Mouse (Mus musculus): ENCODE results near the gene Svopl. TPM values are rescaled to one million over a fixed set of nuclear protein-coding genes. Genes with fewer than 3 reads are reported as not detected.

The Svopl gene
- total and polyA plus RNA-seq, 2 experiments from 2014 or later = 0.59 to 4.2 TPM

- no peak for TF ChIP-seq CTCF (IDR thresholded peaks at IDR 0.05; ENCODE audit: low read depth)
- TF ChIP-seq EP300 (IDR thresholded peaks at IDR 0.05; ENCODE audit: low read depth) = no peak
- no peaks in the 10 kb centered on the region for H3K4me1 ChIP-seq (ENCODE audit: control insufficient read depth, insufficient read depth)
- H3K27me3 ChIP-seq (ENCODE audit: control insufficient read depth, insufficient read depth, low read length) = no peaks in the 10 kb centered on the region
- ATAC-seq (ENCODE audit: insufficient read depth, low read depth) = no peak
- no peak for DNase-seq (ENCODE audit: low spot score)
- no peak overlapping the region for H3K27ac ChIP-seq (ENCODE audit: low read depth)
- no peak overlapping the region for H3K4me3 ChIP-seq (ENCODE audit: low read depth, low read length)
- H3K9me3 ChIP-seq (replicated peaks; ENCODE audit: control insufficient read depth, low read length) = no peaks in the 10 kb centered on the region
- H3K4me2 ChIP-seq (ENCODE audit: low read depth, low read length) = no peak overlapping the region
- H3K36me3 ChIP-seq (replicated peaks; ENCODE audit: control insufficient read depth, insufficient read depth, low read length) = no peaks in the 10 kb centered on the region
- WGBS = 73% methylated on average over 15 of the region's 15 CpGs
- H3K9ac ChIP-seq (replicated peaks; ENCODE audit: low read depth, low read length) = no peak overlapping the region
These were observed 8.9 kb upstream of the Svopl start for GRCm38 (mm10) chr6:38055471-38056330.

GRCm38 (mm10) chr6:38049601-38050000, 2.8 kb upstream of the Svopl start:
- H3K4me2 ChIP-seq (ENCODE audit: low read depth, low read length) = no peak overlapping the region
- no peak for TF ChIP-seq EP300 (IDR thresholded peaks at IDR 0.05; ENCODE audit: low read depth)
- no peak for TF ChIP-seq CTCF (IDR thresholded peaks at IDR 0.05; ENCODE audit: low read depth)
- no peak overlapping the region for H3K9ac ChIP-seq (replicated peaks; ENCODE audit: low read depth, low read length)
- no peaks in the 10 kb centered on the region for H3K27me3 ChIP-seq (ENCODE audit: control insufficient read depth, insufficient read depth, low read length)
- H3K9me3 ChIP-seq (replicated peaks; ENCODE audit: control insufficient read depth, low read length) = no peaks in the 10 kb centered on the region
- no peaks in the 10 kb centered on the region for H3K4me1 ChIP-seq (ENCODE audit: control insufficient read depth, insufficient read depth)
- 93% methylated on average over 6 of the region's 6 CpGs for WGBS
- no peak for DNase-seq (ENCODE audit: low spot score)
- ATAC-seq (ENCODE audit: insufficient read depth, low read depth) = no peak
- H3K27ac ChIP-seq (ENCODE audit: low read depth) = no peak overlapping the region
- H3K36me3 ChIP-seq (replicated peaks; ENCODE audit: control insufficient read depth, insufficient read depth, low read length) = no peaks in the 10 kb centered on the region
- H3K4me3 ChIP-seq (ENCODE audit: low read depth, low read length) = no peak overlapping the region

DNA sequence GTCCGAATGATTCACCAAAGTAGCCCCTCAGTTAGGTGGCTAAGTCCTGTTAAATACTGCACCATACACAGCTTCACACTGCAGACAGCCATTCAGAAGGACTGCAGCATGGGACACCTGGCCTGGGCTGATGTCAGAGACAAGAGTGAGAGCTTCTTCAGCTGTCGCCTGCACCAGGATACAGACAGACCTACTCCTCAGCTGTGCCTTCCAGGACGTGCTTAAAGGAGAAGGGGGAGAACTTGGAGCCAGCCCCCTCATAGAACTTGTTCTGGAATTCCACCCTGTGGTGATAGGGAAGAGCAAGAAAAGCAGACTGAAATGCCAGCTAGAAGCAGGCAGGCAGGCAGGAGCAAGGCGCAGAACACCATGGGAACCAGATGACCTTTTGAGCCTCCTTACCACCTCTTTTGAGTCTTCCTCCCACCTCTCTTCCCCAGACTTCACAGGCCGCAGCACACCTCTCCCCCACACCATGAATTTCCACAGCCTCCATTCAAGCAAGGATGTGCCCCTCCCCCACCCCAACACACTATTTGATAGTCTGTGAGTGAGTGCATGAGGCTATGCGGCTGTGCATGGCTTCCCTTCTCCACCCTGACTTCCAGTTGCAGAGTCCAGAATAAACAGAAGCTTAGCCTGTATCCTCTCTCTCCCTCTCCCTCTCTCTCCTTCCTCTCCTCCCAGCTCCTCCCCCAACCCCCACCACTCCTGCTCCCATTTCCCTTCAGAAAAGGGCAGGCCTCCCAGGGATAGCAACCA, 2.2 kb upstream of the Svopl start:
- 47% methylated on average over 6 of the region's 6 CpGs for WGBS
- no peak overlapping the region for H3K9ac ChIP-seq (replicated peaks; ENCODE audit: low read depth, low read length)
- ATAC-seq (ENCODE audit: insufficient read depth, low read depth) = peak; percentile 68

GRCm38 (mm10) chr6:38048003-38048402, 1.2 kb upstream of the Svopl start:
- TF ChIP-seq CTCF (IDR thresholded peaks at IDR 0.05; ENCODE audit: low read depth) (no peak), EP300 (IDR thresholded peaks at IDR 0.05; ENCODE audit: low read depth) (no peak)
- no peak overlapping the region for H3K27ac ChIP-seq (ENCODE audit: low read depth)
- ATAC-seq (ENCODE audit: insufficient read depth, low read depth) = no peak
- no peak for DNase-seq (ENCODE audit: low spot score)
- no peaks in the 10 kb centered on the region for H3K36me3 ChIP-seq (replicated peaks; ENCODE audit: control insufficient read depth, insufficient read depth, low read length)
- H3K27me3 ChIP-seq (ENCODE audit: control insufficient read depth, insufficient read depth, low read length) = no peaks in the 10 kb centered on the region
- no peaks in the 10 kb centered on the region for H3K4me1 ChIP-seq (ENCODE audit: control insufficient read depth, insufficient read depth)
- WGBS = 74% methylated on average over 4 of the region's 4 CpGs
- no peaks in the 10 kb centered on the region for H3K9me3 ChIP-seq (replicated peaks; ENCODE audit: control insufficient read depth, low read length)
- H3K4me2 ChIP-seq (ENCODE audit: low read depth, low read length) = no peak overlapping the region
- no peak overlapping the region for H3K9ac ChIP-seq (replicated peaks; ENCODE audit: low read depth, low read length)
- H3K4me3 ChIP-seq (ENCODE audit: low read depth, low read length) = no peak overlapping the region

More for the DNA sequence above, 2.2 kb upstream of the Svopl start:
- Histone ChIP-seq H3K4me1 (ENCODE audit: control insufficient read depth, insufficient read depth) (no peaks in the 10 kb centered on the region), H3K4me2 (ENCODE audit: low read depth, low read length) (no peak overlapping the region), H3K36me3 (replicated peaks; ENCODE audit: control insufficient read depth, insufficient read depth, low read length) (no peaks in the 10 kb centered on the region), H3K4me3 (ENCODE audit: low read depth, low read length) (no peak overlapping the region), H3K9me3 (replicated peaks; ENCODE audit: control insufficient read depth, low read length) (no peaks in the 10 kb centered on the region), H3K27ac (ENCODE audit: low read depth) (peak overlapping the region; percentile 47), H3K27me3 (ENCODE audit: control insufficient read depth, insufficient read depth, low read length) (no peaks in the 10 kb centered on the region)
- peak; percentile 28 for DNase-seq (ENCODE audit: low spot score)
- TF ChIP-seq CTCF (IDR thresholded peaks at IDR 0.05; ENCODE audit: low read depth) (no peak), EP300 (IDR thresholded peaks at IDR 0.05; ENCODE audit: low read depth) (no peak)

DNA sequence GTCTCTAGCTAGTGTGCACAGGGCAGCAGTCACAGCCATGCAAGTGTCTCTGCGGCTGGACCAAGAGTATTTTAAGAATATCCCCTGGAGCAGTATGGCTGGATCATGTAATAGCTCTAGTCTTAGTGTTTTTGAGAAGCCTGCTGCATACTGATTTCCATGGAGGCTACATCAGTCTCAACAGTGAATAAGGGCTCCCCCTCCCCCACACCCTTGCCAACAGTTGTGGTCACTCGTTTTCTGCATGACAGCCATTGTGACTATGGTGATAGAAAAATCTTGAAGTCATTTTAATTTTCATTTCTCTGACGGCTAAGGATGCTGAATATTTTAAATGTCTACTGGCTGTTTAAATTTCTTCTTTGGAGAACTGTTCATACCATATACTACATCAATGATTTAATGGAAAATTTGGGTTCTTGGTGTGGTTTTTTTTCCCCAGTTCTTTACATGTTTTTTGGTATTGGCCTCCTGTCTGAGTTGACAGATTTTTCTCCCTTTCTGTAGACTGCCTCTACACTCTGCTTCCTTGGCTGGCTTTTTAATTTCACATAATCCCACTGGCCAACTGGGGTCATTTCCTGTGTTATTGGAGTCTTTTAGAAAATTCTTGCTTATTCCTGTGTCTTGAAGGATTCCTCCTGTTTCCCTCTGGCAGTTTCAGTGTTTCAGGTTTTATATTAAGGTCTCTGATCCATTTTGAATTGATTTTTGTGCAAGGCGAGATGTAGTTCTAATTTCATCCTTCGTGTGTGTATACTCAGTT, 13.8 kb downstream of the Svopl start:
- Histone ChIP-seq H3K27me3 (ENCODE audit: control insufficient read depth, insufficient read depth, low read length) (no peaks in the 10 kb centered on the region), H3K4me2 (ENCODE audit: low read depth, low read length) (no peak overlapping the region), H3K9me3 (replicated peaks; ENCODE audit: control insufficient read depth, low read length) (no peaks in the 10 kb centered on the region), H3K4me3 (ENCODE audit: low read depth, low read length) (no peak overlapping the region), H3K4me1 (ENCODE audit: control insufficient read depth, insufficient read depth) (peaks cover 10% of the 10 kb centered on the region; the same call in 1 of the 2 replicates), H3K9ac (replicated peaks; ENCODE audit: low read depth, low read length) (no peak overlapping the region), H3K27ac (ENCODE audit: low read depth) (peak overlapping the region; percentile 19), H3K36me3 (replicated peaks; ENCODE audit: control insufficient read depth, insufficient read depth, low read length) (no peaks in the 10 kb centered on the region)
- ATAC-seq (ENCODE audit: insufficient read depth, low read depth) = no peak
- TF ChIP-seq CTCF (IDR thresholded peaks at IDR 0.05; ENCODE audit: low read depth) = no peak
- 62% methylated on average over 5 of the region's 5 CpGs for WGBS
- no peak for DNase-seq (ENCODE audit: low spot score)

All from heart, postnatal 0 days (tissue).